Mouse (Mus musculus) gastrocnemius, postnatal 14 days (tissue): ENCODE data around the gene 4930402F06Rik. TPM values are rescaled to one million over a fixed set of nuclear protein-coding genes. Genes with fewer than 3 reads are reported as not detected.

Experiments used
- DNase-seq: peaks from one replicate; pipeline ENCODE4 v3.0.0; 2021; ENCODE audit warnings: mixed read lengths
- intact Hi-C: fragments of 180-260 bp; cut with DNase I; formaldehyde crosslinking; loops from one replicate; pipeline ENCODE4 v1.15.1; 2025; ENCODE audit warnings: low total_unique reads
- total RNA-seq, 2 experiments: library from RNA; stranded (reverse); gene quantifications; 2 replicates each; pipeline ENCODE4 v1.2.3; 2021

Gene 4930402F06Rik
- total RNA-seq, 2 experiments from 2014 or later: not detected

DNA sequence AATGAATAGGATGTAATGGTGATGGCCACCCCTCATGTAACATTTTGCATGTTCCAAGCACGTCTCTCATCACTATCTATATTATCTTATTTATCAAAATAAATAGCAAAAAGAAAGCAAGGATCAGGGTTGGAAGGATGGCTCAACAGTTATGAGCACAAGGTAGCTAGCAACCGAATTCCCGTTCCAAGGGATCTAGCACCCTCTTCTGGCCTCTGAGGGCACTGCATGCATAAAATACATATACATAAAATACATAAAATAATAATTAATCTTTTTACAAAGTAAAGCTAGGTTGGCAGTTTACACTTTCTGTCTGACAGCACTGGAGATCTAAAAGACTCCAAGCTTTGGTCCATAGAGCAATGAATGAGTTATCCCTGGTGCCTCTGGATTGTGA is 24.0 kb downstream of the 4930402F06Rik start:
- intact Hi-C loops: no loop called here
- DNase-seq: no peak

DNA sequence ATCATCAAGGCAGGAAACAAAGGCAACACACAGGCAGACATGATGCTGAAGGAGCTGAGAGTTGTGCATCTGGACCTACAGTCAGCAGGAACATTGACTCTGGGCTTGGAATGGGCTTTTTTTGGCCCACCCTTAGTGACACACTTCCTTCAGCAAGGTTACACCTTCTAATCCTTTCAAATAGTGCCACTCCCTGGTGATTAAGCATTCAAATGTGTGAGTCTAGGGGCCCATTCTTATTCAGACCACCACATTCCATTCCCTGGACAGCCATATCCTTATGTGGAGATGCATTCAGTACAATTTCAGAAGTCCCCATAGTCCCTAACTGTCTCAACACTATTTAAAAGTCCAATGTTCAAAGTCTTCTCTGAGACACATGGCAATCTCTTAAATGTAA is 26.3 kb downstream of the 4930402F06Rik start:
- no peak for DNase-seq
- intact Hi-C loops: no loop called here

DNA sequence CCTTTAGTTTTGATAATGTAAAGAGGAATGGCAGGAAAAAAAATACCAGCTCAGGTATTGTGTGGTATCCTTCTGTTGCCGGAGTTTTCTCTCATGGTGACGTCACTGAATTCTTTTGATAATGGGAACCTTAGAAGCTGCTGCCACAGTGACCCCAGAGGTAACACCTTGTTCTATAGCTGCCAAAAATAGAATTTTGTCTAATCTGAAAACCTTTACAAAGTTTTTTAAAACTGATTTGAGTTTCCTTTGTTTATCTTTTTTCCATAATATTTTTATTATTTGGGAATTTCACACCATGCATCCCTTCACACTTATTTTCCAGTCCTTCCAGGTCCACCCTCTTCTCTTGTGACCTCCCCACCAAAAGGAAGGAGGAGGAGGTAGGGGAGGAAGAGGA is 29.3 kb downstream of the 4930402F06Rik start, which contains the start of gene 4930568D16Rik:
4930568D16Rik (minus strand) TSS at position 101 of the 400 bp plus-strand sequence.
- DNase-seq: no peak
- intact Hi-C loops: no loop called here

DNA sequence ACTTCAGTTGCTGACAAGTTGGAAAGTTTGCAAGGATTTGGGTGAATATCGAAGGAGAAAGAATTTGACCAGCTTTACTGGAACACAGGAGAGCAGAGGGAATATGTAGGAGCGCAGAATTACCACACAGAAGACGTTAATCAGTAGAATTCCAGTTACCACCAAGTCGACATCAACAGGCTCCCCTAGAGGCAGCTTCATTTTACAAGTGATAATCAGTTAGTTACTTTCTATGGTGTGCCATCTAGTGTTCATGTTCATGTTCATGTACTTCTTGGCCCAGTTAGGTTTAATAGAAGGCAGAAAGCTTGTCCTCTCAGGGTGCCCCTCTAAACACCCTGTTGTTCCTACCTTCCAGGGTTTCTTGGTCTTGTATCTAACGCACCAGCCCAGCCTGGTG is 47.8 kb downstream of the 4930402F06Rik start:
- intact Hi-C loops: no loop called here
- no peak for DNase-seq

DNA sequence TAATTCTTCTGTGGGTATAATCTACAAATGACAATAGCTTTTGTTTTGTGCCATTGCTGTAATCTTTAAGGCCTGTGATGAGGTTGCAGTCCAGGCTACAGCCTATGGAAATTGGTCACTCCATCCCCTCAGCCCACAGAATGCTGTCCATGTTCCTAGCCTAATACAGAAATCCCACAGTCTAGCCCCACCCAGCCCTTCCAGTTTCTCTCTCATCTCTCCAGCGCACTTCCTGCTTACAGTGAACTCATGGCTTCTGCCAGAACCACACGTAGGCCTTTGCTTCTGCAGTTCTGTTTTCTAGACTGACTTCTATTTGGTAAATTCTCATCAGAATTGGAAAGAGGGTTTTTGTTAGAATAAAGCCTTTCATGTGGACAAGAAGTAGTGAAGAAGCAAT is 51.0 kb downstream of the 4930402F06Rik start:
- intact Hi-C loops: no loop called here
- DNase-seq: no peak

DNA sequence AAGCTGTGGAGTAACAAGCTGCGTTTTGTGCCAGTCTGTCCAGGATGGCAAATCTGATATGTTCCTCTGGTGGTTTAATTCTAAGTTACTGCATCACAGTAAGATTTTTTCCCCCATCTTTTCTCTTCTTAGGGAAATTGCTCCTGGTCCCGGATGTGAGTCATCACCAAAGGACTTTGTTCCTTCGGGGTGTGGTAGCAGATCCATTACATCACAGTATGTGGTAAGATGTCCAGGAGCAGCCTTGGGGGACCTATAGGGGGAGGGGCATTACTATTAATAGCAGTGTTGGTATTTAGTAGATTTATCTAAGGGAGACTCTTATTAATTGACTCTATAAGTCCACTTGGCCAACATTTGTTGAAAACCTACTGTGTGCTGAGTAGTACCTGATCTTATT is 54.4 kb downstream of the 4930402F06Rik start:
- intact Hi-C loops: no loop called here
- no peak for DNase-seq

DNA sequence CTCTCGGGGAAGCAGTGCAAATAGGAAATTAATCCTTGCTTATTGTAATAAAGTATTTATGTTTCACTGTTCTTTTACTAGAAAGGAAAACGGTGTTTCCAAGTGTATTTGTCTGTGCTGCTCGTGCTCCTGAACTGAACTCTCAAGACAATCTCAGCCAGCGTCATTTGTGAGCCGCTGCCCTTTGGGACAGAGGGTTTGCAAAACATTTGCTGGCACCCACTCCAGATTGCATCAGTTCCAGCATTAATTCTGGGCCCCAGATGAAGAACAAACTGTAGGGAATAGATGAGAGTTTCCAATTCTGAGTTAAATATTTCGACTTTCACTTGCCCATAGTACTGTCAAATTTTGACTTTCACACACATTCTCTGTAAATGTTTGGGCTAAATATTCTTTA is 58.3 kb downstream of the 4930402F06Rik start:
- intact Hi-C loops: no loop called here

DNA sequence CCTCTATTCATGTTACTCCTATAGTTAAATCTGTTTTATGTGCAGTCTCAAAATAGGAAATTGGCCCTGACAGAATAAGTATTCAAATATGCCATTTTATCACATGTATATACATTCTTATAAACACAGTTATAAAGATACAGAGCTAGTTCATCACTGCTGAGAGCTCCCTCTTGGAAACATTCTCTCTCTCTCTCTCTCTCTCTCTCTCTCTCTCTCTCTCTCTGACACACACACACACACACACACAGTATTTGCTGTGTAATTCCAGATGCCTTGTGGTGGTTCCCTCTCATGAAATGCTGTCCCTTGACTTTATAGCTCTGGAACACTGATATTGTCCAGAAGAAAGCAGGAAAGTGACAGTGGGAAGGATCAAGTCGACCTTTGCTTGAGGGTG is 58.9 kb downstream of the 4930402F06Rik start:
- no peak for DNase-seq
- intact Hi-C loops: no loop called here

More for the DNA sequence above, 58.3 kb downstream of the 4930402F06Rik start:
- peak; percentile 57 for DNase-seq

DNA sequence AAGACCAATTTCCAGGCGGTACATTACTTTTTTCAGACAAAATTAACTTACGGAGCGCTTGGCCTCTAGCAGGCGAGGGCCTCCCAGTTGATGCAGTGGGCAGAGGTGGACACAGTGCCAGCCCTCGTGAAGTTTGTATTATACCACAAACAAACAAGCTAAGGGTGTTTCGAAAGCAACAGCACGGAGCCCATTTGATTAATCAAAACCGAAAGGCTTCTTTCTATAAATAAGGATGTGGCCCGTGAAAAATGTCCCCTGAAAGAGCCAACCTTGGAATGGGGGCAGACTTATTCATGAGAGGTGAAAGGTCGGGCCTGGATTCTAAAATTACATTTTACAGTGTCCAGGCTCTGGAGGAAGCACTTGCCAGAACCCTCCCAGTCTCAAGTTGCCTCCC is 59.6 kb downstream of the 4930402F06Rik start:
- intact Hi-C loops: no loop called here

DNA sequence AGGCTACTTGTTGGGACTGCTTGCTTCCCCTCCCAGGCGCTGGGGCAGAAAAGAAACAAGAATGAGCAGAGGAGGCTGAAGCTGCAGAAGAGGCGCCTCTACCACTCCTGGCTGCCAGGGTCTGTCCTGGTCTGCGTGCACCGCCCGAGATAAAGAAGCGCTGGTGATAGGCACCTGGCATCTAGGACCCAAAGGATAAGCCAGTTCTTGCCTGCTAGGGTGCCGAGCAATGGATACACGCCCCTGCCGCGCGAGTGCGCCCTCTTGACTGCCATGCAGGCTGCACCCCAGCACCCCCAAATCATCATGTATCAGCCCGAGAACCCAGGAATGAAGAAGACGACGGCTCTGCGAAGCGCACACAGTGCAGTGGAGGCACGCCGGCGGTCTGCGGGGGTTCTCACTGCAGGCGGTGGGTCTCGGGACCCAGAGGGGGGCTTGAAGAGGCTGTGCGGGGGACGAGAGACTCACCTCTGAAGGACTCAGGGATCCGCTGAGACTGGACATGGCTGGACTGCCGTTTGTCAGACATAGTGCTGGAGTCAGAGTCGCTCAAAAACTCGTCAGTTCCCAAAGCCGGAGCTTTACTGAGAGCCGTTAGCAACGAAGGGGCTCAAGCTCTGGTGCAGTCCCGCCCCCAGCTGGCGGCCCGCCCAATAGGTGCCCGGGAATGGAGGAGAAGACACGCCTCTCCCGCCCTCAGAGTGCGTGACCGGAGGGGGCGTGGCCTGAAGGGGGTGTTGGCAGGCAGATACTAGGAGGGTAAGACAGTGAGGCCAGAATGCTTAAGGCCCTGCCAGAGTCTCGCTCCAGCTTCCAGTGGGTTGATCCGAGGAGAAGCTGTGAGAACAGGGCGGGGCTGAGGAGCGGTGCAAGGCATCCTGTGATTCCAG is 60.3 kb downstream of the 4930402F06Rik start, which contains the start of gene Stom:
Stom (minus strand) TSS at position 589 of the 893 bp plus-strand sequence.
- intact Hi-C loops: no loop called here
- DNase-seq: peak; percentile 100

More for the DNA sequence above, 59.6 kb downstream of the 4930402F06Rik start:
- peak; percentile 38 for DNase-seq

DNA sequence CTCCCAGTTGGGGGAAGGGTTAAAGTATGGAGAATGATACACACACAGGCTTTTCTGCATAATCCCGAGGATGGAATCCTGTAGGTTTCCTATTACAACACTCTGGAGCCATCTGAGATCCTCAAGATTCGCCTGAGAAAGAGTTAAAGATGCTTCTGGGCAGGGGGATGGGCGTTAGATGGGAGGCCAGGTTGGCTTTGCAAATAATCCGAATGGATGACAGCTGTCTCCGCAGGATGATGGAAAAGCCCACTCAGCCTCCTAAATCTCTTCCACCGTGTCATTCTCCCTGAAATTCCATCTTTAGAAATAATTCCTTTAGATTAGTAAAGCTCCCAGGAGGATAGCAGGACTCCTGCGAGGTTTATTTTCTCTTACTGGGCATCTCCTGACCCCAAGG is 61.4 kb downstream of the 4930402F06Rik start:
- DNase-seq: no peak
- intact Hi-C loops: no loop called here

DNA sequence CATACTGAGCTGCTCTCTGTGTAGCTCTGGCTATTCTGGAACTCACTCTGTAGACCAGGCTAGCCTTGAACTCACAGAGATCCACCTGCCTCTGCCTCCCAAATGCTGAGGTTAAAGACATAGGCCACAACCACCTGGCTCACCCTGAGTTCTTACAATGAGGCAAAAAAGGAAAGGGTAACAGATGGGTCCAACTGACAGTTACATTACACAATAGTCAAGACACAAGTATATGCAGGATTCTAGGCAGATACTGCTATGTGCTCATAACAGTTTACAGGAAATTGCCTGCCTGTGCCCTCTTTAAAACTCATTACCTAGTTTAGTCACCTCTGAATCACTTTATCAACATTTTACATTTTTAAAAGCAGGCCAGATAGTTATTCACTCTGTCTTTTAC is 63.3 kb downstream of the 4930402F06Rik start:
- no peak for DNase-seq
- intact Hi-C loops: no loop called here

DNA sequence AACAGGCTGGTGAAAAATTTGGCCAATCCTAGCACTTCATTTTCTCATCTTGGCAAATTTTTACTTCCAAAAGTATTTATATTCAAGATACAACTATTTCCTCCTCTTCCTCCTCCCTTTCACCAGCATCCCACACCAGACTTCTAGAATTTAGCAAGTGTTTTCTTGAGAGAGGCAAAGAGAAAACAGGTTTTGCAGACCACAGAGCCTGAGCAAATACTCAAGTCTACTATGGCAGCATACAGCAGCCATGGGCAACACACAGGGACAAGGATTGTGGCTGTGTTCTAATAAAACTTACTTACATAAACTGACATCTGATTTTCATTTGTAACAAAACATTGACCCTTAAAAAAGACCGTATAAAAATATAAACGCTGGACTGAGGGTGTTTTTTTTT is 65.8 kb downstream of the 4930402F06Rik start:
- intact Hi-C loops: no loop called here
- DNase-seq: no peak

DNA sequence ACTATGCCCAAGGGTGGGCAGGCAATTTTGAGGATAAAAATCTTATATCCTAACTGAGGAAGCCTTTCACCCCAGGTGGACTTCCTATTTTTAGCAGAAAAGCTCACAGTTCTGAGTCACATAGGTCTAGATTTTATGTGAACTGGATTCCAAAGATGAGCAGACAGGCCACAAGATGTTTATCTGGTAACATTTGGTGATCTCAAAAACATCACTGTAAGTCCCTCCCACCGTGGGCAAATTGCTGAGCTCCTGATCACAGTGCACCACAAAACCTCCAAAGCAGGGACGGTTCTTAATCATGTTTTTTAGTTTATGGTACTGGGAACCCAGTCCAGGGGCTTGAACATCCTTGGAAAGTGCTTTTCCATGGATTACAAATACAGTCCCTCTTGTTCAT is 67.9 kb downstream of the 4930402F06Rik start:
- intact Hi-C loops: no loop called here
- no peak for DNase-seq

DNA sequence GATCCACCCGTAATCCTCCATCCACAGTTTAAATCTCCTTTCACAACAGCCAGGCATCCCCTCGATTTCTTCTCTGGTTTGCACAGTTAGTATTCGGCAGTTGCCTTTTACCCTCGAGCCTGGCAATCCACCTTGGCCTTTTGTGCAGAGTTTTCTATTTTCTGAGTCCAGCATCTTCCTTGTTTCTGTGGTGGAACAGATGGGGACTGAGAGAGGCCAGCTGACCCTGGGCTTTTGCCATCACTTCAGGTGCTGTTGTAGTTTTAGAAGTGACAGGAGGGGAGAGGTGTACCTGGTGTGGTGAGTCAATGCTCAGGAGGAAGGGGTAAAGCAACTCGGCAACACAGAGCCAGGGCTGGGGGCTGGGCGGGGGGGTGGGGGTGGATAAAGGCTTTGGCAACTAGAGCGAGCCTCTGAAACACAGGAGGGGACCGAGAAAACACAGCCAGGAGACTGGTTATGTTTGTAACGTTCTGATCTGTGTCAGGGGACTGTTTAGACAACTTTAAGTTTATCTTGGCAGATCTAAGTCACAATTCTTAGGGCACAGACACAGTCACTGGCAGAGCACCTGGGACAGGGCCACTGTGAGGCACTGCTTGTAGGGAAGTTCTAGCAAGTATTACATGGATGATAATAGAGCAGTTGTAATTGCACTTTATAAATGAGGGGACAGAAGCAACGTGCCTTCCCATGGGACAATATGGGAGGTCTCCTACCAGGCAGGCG is 68.7 kb downstream of the 4930402F06Rik start:
- intact Hi-C loops: no loop called here
- DNase-seq: no peak

DNA sequence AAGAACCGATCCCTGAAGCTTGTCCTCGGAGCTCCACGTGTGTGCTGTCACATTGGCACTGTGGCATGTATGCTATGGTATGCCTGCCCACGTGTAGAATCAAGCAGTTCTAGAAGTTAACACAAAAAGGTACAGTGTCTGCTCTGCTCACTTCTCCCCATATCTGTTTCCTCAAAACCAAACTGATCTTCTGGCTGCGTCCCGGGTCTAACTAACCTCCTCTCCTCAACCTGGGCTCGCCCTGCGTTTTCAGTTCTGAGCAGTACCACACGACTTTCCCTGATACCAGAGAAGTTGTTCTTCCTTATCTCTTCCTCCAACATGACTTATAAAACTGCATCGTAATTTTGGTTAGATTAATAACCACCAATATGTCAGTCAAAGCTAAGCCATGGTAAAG is 69.4 kb downstream of the 4930402F06Rik start:
- no peak for DNase-seq
- intact Hi-C loops: no loop called here

DNA sequence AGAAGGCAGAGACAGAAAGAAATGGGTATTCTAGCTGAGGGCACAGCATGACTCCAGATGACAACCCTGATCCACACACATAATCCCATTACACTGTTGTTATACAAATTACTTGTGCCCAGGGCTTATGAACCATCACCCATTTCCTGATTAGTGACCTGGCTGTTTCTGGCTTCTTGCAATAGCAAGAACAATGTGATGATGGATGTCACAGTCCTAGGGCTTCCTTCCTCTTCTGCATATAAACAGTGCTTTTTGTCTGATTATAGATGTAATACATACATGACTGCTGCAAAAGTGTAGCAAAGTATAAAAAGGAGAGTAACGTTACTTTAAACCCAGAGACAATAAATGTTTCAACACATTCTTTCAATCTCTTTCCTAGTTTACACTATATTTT is 70.0 kb downstream of the 4930402F06Rik start:
- DNase-seq: no peak
- intact Hi-C loops: no loop called here

DNA sequence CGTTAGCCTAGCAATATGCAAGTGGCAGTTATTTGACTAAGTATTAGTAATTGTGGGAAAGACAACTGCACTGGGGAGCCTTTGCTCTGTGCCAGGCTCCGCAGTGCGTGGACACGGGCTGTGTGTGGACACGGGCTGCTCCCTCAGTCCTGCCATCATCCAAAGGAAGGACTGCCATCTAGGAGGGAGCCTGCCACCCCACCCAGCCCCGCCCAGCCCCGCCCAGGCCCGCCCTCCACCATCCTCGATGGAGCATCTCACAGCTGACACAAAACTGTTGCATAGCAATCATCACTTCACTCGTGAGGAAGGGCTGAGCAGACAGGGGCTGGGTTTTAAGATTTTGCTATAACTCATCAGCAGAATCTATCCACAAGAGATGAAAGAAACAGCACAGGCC is 71.0 kb downstream of the 4930402F06Rik start:
- intact Hi-C loops: no loop called here
- DNase-seq: no peak
